Mouse (Mus musculus) left cerebral cortex, adult 2 months (tissue): ENCODE measurements at regions not wholly inside any gene's neighbourhood (a gene's known extent, or its start where the extent isn't known, plus 50 kb on each side); places are given as distances from the start of the nearest gene placed in this dataset.
A peak's percentile ranks its signal among the peaks of the same experiment; 100 is the strongest.

Experiments
- DNase-seq, 2 experiments: peaks; one replicate each; pipeline ENCODE4 v3.0.0; 2021 to 2022; ENCODE audit warnings: low spot score in 2 of 2, mixed read lengths in 1 of 2; ENCODE audit errors: extremely low spot score in 1 of 2
- H3K27ac ChIP-seq: fragments of 200-600 bp; 2 replicates; pipeline ENCODE4 v1.8.1; 2022
- H3K4me3 ChIP-seq: fragments of 200-600 bp; 2 replicates; pipeline ENCODE4 v1.8.1; 2022
- CTCF ChIP-seq: fragments of 200-600 bp; IDR thresholded peaks from 2 replicates; pipeline ENCODE4 v1.8.1; 2022; ENCODE audit warnings: antibody characterized with exemption, mild to moderate bottlenecking, moderate library complexity
- intact Hi-C: fragments of 180-260 bp; cut with DNase I; formaldehyde crosslinking; loops from one replicate; pipeline ENCODE4 v1.15.1; 2025

DNA sequence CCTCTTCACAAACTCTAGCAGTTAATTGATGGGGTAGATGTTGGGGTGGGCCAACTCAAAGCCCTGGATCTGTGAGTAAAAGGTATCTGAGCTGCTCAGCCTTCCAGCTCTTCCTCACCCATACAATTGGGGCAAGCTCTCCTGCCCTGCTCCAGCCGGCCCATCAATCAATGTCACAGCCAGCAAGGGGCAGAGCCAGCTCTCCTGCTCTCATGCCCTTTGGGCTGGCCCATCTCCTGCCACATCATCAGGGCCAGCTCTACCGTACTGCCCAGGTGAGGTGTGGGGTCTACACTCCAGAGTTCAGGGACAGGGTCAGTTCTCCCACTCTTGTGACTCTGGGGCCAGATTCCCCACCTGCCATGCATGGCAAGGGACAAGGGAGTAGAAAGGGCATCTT lies 107.3 kb upstream of the 4930583I09Rik start:
- Histone ChIP-seq H3K4me3 (no peak overlapping the region), H3K27ac (no peak overlapping the region)
- intact Hi-C loops, result no loop called here
- DNase-seq, result no peak
- no peak for TF ChIP-seq CTCF

DNA sequence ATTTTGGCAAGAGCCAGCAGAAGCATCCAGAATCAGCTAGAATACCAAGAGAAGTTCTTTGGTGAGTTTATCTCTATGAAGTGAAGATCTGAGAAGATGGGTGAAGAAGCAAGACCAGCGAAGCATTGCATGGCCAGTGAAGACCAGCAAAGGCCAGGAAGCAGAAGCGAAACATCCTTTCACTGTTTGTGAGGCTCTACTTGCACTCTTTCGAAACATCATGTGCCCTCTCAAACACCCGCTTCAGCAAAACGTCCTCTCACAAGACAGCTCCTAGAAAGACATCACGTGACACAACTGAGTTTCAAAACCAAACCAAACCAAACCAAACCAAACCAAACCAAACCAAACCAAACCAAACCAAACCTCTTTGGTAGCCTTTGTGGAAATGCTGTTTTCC lies 105.7 kb upstream of the 4930583I09Rik start:
- H3K4me3 ChIP-seq, result no peak overlapping the region
- no peak overlapping the region for H3K27ac ChIP-seq
- no peak for TF ChIP-seq CTCF
- no peak for DNase-seq
- intact Hi-C loops, result no loop called here

DNA sequence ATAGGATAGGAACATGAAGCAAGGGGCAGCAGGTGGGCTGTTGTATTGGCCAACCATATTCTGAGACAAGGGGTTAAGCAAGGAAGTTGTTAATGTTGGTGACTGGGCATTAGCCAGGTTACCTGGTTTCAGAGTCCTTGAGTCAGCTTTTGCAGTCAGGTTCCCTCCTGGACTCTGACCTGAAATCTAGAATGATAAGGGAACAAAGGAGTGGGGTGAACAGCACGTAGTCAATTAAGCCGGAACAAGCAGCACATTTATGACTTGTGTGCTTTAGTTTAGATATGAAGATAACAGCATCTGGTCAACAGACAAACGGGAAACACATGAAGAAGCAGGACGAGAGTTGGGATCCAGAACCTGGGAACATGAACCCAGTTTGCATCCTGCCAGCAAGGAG lies 99.8 kb upstream of the 4930583I09Rik start:
- DNase-seq, result no peak

DNA sequence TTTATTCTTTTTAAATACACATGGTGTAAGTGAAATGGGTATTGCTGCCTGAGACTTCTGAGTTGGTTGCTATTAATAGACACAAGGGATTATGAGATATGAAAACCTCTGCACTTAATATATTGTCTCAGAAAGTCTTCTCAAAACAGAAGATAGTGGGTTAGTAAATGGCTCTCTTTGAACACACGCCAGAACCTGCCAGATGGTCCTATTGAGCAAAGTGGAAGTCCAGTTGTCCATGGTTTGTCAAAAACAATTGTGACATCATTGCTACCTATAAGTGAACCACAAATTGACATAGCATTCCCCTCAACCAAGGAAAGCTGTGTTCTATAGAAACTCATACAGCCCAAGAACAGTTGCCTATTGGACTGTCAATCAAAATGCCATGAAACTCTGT lies 98.5 kb upstream of the 4930583I09Rik start:
- Histone ChIP-seq H3K4me3 (no peak overlapping the region), H3K27ac (no peak overlapping the region)
- no peak for TF ChIP-seq CTCF
- intact Hi-C loops, result no loop called here
- no peak for DNase-seq

More for the DNA sequence above, 99.8 kb upstream of the 4930583I09Rik start:
- Histone ChIP-seq H3K27ac (no peak overlapping the region), H3K4me3 (no peak overlapping the region)
- no peak for TF ChIP-seq CTCF
- intact Hi-C loops, result no loop called here

DNA sequence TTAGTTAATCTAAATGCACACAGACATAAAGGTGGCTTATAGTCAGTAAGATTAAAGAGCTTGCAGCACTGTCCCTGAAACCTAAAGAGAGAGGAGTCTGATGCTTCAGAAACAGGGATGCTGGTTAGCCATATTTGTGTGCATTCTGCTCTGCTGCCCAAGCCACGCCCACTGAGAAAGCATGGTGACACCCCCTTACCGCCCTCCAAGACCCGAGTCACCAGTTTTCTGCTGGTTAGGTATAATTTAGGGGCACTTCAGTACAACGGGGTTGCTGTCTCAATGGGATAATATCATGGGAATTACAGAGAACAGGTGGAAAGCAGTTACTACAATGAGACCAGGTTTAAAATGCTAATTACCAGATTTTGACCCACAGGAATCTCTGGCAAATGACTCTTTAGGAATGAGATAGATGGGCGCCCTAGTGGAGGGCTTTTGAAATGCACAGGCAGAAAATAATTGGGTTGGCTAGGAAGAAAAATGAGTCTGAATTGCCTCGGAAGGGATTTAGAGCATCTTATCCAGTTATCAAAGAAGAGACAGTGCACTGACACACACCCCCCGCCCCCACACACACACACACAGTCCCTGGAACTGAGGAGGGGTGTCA lies 95.1 kb upstream of the 4930583I09Rik start:
- no peak overlapping the region for H3K27ac ChIP-seq
- DNase-seq, result no peak
- intact Hi-C loops, result no loop called here
- H3K4me3 ChIP-seq, result no peak overlapping the region
- peak; percentile 25 for TF ChIP-seq CTCF

DNA sequence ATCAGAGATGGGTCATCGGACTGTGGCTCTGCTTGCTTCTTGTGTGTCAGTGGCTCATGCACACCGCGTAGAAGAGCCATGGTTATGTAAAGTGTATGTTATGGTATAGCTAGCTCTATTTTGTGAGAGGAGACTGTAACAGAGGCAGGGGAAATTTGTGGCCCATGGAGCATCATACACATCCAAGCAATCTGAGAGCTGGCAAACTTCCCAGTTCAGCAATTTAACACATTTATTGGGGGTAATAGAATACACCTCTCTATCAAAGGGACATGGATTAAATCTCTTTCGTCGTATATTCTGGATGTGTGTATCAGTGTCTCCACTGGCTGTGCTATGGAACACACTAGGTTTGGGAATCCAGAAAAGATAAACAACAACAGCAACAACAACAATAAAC lies 87.9 kb upstream of the 4930583I09Rik start:
- Histone ChIP-seq H3K4me3 (no peak overlapping the region), H3K27ac (no peak overlapping the region)
- intact Hi-C loops, result no loop called here
- no peak for DNase-seq
- no peak for TF ChIP-seq CTCF

DNA sequence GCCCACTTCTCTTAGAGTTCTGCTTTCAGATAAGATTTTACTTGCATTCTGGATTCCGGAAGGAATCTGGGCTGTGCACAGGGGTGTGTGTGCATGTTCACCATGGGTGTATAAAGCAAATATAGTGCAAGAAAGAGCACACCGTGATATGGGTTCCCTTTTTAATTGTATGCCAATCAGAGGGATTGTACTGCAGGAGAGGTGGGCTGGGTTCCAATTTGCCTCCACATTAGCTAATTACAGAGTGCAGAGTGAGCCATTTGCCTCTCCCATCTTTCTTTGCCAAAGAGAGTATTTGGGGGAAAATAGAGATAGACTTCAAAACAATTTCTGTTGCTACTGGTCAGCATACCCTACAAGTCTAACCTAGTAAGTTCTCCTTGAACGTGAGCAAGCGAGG lies 86.4 kb upstream of the 4930583I09Rik start:
- no peak for TF ChIP-seq CTCF
- intact Hi-C loops, result no loop called here
- no peak for DNase-seq
- Histone ChIP-seq H3K4me3 (no peak overlapping the region), H3K27ac (no peak overlapping the region)

DNA sequence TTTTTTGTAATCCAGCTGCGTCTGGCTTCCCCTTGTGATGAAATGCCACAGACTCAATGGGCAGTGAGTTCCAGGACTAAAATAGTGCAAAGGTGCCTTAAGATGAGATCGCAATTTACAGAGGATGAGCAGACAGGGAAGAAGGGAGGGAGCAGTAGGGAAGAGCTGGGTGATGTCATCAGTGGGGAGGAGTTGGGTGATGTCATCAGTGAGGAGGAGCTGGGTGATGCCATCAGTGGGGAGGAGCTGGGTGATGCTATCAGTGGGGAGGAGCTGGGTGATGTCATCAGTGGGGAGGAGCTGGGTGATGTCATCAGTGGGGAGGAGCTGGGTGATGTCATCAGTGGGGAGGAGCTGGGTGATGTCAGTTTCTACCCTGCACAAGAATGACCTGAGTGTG lies 84.4 kb upstream of the 4930583I09Rik start:
- Histone ChIP-seq H3K27ac (no peak overlapping the region), H3K4me3 (no peak overlapping the region)
- TF ChIP-seq CTCF, result no peak
- no peak for DNase-seq
- intact Hi-C loops, result no loop called here

DNA sequence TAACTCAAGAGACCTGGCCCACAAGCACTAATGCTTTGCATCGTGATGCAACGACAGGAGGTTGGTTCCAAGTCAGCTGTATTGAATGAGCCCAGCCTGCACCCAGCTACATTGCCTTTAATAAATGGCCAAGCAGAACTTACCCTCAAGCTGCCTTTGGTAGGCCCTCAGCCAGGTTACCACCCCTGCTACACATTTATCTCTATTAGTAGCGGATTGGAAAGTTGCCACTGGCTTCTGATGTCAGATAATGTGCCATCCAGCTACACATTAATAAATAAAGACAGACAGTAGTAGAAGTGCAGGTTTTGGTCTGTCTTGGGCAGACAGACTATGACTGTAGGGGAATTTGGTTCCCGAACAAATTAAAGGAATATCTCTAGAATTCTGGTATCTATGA lies 82.0 kb upstream of the 4930583I09Rik start:
- TF ChIP-seq CTCF, result no peak

DNA sequence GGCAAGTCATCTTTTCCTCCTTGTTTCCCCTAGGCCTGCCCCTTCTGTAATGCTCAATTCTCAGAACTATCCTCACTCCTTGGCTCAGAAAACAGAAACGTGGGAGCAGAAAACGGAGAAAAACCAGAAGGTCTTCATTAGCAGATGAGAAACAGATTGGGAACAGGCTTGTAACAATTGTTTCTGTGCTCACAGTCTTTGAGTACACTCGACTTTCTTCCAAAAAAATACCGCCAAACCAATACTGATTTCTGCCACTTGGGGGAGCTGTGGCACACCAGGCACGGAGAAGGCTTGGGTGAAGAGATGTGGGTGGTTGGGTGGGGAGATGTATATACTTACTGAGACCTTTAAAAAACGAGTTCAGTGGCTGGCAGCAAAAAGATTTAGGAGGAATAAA lies 80.8 kb upstream of the 4930583I09Rik start:
- intact Hi-C loops, result no loop called here
- no peak overlapping the region for H3K4me3 ChIP-seq
- peak; percentile 51 for TF ChIP-seq CTCF
- peak in 1 of 2 experiments; percentile 16 for DNase-seq
- H3K27ac ChIP-seq, result no peak overlapping the region

More for the DNA sequence above, 82.0 kb upstream of the 4930583I09Rik start:
- intact Hi-C loops, result no loop called here
- Histone ChIP-seq H3K27ac (no peak overlapping the region), H3K4me3 (no peak overlapping the region)
- no peak for DNase-seq

DNA sequence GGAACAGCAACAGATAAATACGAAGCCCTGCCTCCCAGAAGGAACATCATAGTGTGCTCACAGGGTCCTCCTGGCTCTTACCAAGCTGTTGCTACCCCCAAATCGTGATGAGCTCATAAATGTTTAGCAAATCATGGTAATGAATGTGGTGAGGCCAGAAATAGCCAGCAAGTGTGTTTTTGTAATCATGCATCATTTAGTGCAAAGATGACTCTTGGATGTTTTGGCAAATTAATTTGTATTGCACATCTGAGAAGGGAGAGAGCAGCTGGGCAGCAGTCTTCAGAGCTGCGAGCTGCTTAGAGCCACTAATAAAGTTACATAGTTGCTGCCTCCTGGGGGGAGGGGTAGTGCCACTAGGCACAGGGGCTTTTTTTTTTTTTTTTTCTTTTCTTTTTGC lies 79.8 kb upstream of the 4930583I09Rik start:
- intact Hi-C loops, result no loop called here
- Histone ChIP-seq H3K27ac (no peak overlapping the region), H3K4me3 (no peak overlapping the region)
- TF ChIP-seq CTCF, result no peak
- no peak for DNase-seq

DNA sequence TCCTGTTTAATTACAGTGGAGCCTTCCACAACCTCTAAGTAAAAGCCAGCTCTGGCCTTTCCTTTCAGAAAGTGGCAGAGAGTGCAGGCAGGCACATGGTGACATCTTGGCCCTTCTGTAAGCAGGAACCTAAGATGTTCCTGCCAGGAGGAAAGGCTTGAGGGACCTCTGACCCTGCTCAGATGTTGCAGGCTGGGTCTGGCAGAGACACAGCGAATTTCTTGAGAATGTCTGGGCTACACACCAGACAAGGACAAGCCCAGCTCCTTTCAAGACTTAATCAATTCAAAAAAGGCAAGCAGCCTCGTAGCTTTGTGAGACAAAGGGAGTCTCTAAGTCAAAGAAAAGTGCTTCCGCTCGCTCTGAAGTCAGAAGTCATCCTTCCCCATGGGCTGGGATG lies 79.2 kb upstream of the 4930583I09Rik start:
- intact Hi-C loops, result no loop called here
- TF ChIP-seq CTCF, result no peak
- Histone ChIP-seq H3K4me3 (no peak overlapping the region), H3K27ac (no peak overlapping the region)
- no peak for DNase-seq

DNA sequence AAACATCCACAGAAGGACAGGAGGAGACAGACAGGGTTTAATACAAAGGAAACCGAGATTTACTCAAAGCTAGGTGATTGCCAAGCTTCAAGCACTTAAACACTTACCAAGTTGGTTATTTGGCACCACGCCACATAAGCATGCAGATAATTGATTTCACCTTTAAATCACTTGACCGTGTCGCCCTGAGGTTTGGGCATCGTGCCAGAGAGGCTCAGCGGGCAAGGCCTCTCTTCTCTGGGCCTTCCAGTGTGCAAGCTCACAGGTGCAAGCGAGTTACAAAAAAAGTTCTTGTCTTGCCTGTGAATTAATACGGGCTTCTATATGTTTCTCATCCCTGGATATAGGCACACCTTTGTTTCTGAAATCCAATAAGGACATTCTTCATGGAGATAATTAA lies 78.4 kb upstream of the 4930583I09Rik start:
- no peak overlapping the region for H3K27ac ChIP-seq
- no peak for DNase-seq
- no peak overlapping the region for H3K4me3 ChIP-seq
- no peak for TF ChIP-seq CTCF
- intact Hi-C loops, result no loop called here

DNA sequence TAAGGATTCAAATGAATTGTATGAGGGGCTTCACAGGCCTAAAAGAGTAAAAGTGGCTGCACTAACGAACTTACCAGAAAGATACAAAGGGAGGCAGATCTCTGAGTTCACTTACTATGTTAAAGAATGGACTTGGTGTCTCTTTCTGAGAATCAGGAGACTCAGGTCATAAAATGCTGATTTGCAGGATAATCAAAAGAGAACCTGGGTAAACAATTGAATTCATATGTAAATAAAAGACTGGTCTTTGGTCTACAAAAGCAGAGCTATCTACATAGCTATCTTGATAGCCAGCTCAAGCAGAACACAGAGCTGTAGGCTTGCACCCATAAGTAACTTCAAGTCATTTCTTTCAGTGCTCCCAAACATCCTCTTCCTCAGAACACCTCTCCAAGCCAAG lies 72.8 kb upstream of the 4930583I09Rik start:
- Histone ChIP-seq H3K27ac (no peak overlapping the region), H3K4me3 (no peak overlapping the region)
- TF ChIP-seq CTCF, result no peak
- DNase-seq, result no peak
- intact Hi-C loops, result no loop called here
